Mouse (Mus musculus) adrenal gland, postnatal 4 days (tissue): Measurements from ENCODE around the gene Mki67. TPM values are rescaled to one million over a fixed set of nuclear protein-coding genes. Genes with fewer than 3 reads are reported as not detected.

ENCODE experiments used
- total RNA-seq, 2 experiments: library from RNA; stranded (reverse); gene quantifications; 2 replicates each; pipeline ENCODE4 v1.2.3; 2021

Mki67 gene
- total RNA-seq, 2 experiments from 2014 or later: 68.1 to 95.6 TPM

Other genes starting within 250 kb of the Mki67 start
- gene Clrn3, start 187.7 kb downstream of the Mki67 start, total RNA-seq: 1 to 10 TPM in 1 of 2 experiments, not detected in 1; 3.8 TPM
- 1 to 10 TPM; 6.6 to 7.7 TPM for gene Ptpre, start 178.9 kb downstream of the Mki67 start, total RNA-seq